Mouse (Mus musculus) layer of hippocampus, postnatal 10 days (tissue): ENCODE data around the gene Ntrk2. TPM values are rescaled to one million over a fixed set of nuclear protein-coding genes. Genes with fewer than 3 reads are reported as not detected.

Experiments
- total RNA-seq, 2 experiments: library from RNA; stranded (reverse); gene quantifications; 2 replicates each; pipeline ENCODE4 v1.2.3; 2021

The Ntrk2 gene
- total RNA-seq, 2 experiments from 2014 or later, result 248 to 268 TPM

Other genes starting within 250 kb of the Ntrk2 start
- under 1 TPM; 0.20 to 0.27 TPM for gene Slc28a3, start 195.7 kb upstream of the Ntrk2 start, total RNA-seq